Mouse (Mus musculus) midbrain, embryonic 12.5 days (tissue): ENCODE data around the gene Pde4d. TPM values are rescaled to one million over a fixed set of nuclear protein-coding genes. Genes with fewer than 3 reads are reported as not detected.

Experiments used
- ATAC-seq: fragments of 200-750 bp; cut with Nextera tagmentation; 2 replicates; pipeline ENCODE4 v1.8.0; 2017; ENCODE audit warnings: low read depth, moderate TSS enrichment, moderate library complexity; ENCODE audit not compliant: low FRiP score
- H3K27ac ChIP-seq: fragments of 300-500 bp; sonication (generic); replicated peaks from 2 replicates; pipeline ENCODE4 v1.5.1; 2016; ENCODE audit warnings: mild to moderate bottlenecking
- H3K27me3 ChIP-seq: fragments of 300-500 bp; sonication (generic); 2 replicates; pipeline ENCODE4 v1.6.1; 2016; ENCODE audit warnings: mild to moderate bottlenecking
- H3K36me3 ChIP-seq: fragments of 300-500 bp; sonication (generic); 2 replicates; pipeline ENCODE4 v1.6.1; 2016
- H3K4me1 ChIP-seq: fragments of 300-500 bp; sonication (generic); 2 replicates; pipeline ENCODE4 v1.6.1; 2016
- H3K4me2 ChIP-seq: fragments of 300-500 bp; sonication (generic); replicated peaks from 2 replicates; pipeline ENCODE4 v1.6.1; 2016; ENCODE audit warnings: mild to moderate bottlenecking, moderate library complexity
- H3K4me3 ChIP-seq: fragments of 300-500 bp; sonication (generic); 2 replicates; pipeline ENCODE4 v1.5.1; 2016; ENCODE audit warnings: mild to moderate bottlenecking
- H3K9ac ChIP-seq: fragments of 300-500 bp; sonication (generic); replicated peaks from 2 replicates; pipeline ENCODE4 v1.6.1; 2016; ENCODE audit warnings: mild to moderate bottlenecking, moderate library complexity
- H3K9me3 ChIP-seq: fragments of 300-500 bp; sonication (generic); 2 replicates; pipeline ENCODE4 v1.6.1; 2016; ENCODE audit warnings: mild to moderate bottlenecking
- WGBS: fragments of 180-500 bp; shearing (Covaris S2); methylation state at CpG from one replicate; pipeline ENCODE4 v1.1.7; 2016; 5-methylcytosine and 5-hydroxymethylcytosine counted together
- polyA plus RNA-seq: library from polyadenylated mRNA; unstranded; fragments of >200 nt; fragmentation: Nextera tagmentation; extraction: Ambion mirVana; gene quantifications from 2 replicates; pipeline ENCODE4 v1.2.1, GENCODE M21; 2016

Pde4d gene
- polyA plus RNA-seq, 1 experiment from 2014 or later: 21.4 TPM

DNA sequence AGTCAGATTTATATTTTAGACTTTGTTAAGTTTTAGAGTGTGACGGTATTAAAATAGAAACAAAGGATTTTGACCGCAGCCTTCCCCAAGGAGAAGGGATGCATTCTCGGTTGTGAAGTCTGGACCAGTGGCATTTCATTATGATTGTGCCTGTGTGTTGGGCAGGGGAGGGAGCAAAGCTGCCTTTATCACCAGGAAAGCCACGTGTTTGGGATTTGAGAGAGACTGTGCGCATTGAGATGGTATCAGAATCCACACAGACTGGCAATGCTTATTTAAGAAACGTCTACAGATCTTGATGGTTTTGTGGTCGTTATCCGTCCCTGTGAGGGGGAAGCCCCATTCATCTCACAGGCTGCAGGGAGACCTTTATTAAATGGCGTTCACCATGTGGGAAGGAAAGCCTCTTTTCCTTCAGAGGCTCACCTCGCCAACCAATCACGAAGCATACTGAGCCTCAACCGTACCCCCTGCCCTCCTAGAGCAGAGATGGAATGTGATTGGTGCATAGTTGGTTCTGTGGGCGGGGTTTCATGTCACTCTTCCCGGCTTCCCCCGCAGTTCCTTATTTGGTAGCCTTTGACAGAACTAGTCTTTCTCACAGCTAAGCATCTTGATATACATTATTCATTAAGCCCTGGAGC is 1476.7 kb downstream of the Pde4d start:
- H3K4me1 ChIP-seq: peaks cover 9% of the 10 kb centered on the region; the same call in 1 of the 2 replicates
- H3K4me3 ChIP-seq: peak overlapping the region; percentile 19
- peak overlapping the region; percentile 49 for H3K4me2 ChIP-seq
- ATAC-seq: peak; percentile 98
- H3K9me3 ChIP-seq: no peaks in the 10 kb centered on the region
- H3K27ac ChIP-seq: peak overlapping the region; percentile 66
- 0 out of 2 replicates have a peak overlapping the region, but pooled peaks have one; percentile 1 for H3K9ac ChIP-seq
- H3K27me3 ChIP-seq: no peaks in the 10 kb centered on the region
- WGBS: 20% methylated on average over 15 of the region's 15 CpGs
- H3K36me3 ChIP-seq: no peaks in the 10 kb centered on the region

DNA sequence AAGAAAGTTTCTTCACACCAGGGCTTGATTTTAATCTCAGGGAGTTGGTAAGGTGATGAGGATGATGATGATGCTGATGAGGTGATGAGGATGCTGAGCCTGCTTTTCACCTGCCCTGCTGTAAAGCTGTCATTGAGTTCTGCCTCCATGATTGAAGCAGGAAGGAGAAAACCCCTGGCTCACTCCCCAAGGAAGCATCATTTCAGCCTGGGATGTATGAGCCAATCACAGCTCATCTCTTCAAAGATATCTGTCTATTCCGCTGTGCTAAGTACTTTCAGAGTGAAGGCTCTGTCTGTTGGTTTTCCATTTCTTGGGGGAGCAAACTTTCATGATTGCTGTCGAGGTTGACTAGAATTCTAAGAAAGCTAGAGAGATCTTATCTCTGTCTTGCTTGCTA is 1478.0 kb downstream of the Pde4d start:
- Histone ChIP-seq H3K9me3 (no peaks in the 10 kb centered on the region), H3K36me3 (no peaks in the 10 kb centered on the region), H3K27me3 (no peaks in the 10 kb centered on the region), H3K27ac (no peak overlapping the region), H3K4me1 (peaks cover 9% of the 10 kb centered on the region; the same call in 1 of the 2 replicates), H3K9ac (no peak overlapping the region), H3K4me3 (no peak overlapping the region), H3K4me2 (peak overlapping the region; percentile 49)
- WGBS: 82% methylated on average over 2 of the region's 2 CpGs
- ATAC-seq: no peak

DNA sequence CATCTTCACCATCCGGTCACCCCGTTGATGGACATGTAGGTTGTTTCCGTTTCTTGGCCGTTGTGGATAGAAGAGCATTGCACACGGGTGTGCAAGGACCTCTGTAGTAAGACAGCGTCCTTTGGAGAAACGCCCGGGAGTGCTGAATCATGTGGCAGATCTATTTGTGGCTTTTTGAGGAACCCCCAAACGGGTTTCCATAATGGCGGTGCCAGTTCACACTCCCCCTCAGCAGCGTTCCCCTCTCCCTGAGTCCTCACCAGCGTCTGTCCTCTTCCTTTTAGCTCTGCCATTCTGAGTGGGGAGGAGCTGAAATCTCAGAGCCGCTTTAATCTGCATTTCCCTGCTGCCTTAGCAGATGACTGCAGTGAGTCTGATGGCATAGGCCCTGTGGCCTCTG is 1482.9 kb downstream of the Pde4d start:
- Histone ChIP-seq H3K4me3 (no peak overlapping the region), H3K9me3 (no peaks in the 10 kb centered on the region), H3K27ac (no peak overlapping the region), H3K36me3 (peaks cover 7% of the 10 kb centered on the region; the same call in 1 of the 2 replicates), H3K27me3 (no peaks in the 10 kb centered on the region), H3K9ac (no peak overlapping the region), H3K4me2 (no peak overlapping the region), H3K4me1 (0 out of 2 replicates have a peak, but pooled peaks cover 3% of the 10 kb centered on the region)
- WGBS: 93% methylated on average over 13 of the region's 13 CpGs
- ATAC-seq: no peak

DNA sequence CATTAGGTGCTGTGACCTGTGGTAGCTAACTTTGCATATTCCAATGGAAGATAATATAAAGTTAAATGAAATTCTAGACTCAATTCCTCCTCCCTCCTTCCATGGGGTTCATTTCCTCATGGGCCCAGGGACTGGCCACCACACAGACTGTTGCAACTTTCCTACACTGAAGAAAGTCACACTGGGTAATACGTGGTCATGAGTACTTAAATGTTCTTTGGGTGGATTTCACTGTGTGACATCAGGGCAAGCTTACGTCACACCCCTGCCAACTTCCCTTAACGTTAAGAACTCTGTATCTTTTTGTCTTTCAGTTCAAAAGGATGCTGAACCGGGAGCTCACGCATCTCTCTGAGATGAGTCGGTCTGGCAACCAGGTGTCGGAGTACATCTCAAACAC is 1483.8 kb downstream of the Pde4d start:
- ATAC-seq: no peak
- Histone ChIP-seq H3K9ac (no peak overlapping the region), H3K27me3 (no peaks in the 10 kb centered on the region), H3K4me1 (0 out of 2 replicates have a peak, but pooled peaks cover under 1% of the 10 kb centered on the region), H3K9me3 (no peaks in the 10 kb centered on the region), H3K36me3 (peaks cover 12% of the 10 kb centered on the region), H3K4me2 (no peak overlapping the region), H3K4me3 (no peak overlapping the region), H3K27ac (no peak overlapping the region)
- 91% methylated on average over 7 of the region's 7 CpGs for WGBS

DNA sequence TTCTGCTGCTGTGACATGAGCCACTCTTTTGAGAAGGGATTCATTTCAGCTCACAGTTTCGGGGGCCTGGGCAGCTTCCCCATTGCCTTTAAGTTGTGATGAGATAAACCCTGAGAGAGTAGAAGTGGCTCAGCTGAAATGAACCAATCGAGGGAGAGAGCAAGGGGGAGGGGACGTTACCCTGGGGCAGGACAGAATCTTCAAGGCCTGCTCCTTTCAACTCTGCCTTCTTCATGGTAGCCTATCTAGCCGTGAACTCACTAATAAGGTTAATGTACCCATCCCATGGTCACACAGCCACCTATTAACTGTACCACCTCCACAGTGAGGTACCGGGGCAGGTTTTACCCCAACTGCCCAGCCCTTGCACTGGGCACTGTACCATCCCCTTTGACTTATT is 1487.1 kb downstream of the Pde4d start:
- Histone ChIP-seq H3K27ac (no peak overlapping the region), H3K36me3 (peaks cover 25% of the 10 kb centered on the region), H3K9me3 (no peaks in the 10 kb centered on the region), H3K4me3 (no peak overlapping the region), H3K9ac (no peak overlapping the region), H3K4me2 (no peak overlapping the region), H3K4me1 (no peaks in the 10 kb centered on the region), H3K27me3 (no peaks in the 10 kb centered on the region)
- ATAC-seq: no peak
- 91% methylated on average over 5 of the region's 5 CpGs for WGBS

DNA sequence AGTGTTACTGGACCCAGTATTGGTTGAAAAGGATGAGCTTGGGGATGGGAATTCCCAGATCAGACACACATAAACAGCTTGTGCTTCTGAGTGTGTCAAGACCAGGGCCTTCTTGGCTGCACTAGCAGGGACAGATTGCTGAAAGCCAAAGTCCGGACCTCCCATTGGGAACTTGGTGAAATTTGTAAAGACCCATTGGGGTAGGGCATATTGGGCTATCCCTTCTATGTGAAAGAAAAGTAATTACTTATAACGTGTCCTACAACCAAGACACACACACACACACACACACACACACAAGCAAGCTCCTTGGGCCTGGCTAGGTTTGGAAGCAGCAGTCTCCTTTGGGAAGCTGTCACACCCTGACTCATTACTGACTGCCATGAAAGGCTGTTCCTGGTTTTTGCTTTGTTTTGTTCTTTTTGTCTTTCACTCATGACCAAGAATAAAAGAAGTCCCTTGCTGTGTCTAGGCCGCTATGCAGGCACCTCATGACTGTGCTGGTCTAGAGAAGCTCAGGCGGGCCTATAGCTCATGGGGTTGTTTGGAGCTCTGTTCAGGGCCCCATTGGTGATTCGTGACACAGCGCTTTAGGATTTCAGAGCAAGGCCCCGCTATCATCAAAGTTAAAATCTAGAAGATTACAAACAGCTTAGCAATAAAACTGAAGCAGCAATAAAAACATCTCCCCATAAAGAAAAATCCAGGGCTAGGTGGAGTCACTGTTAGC is 1495.2 kb downstream of the Pde4d start:
- Histone ChIP-seq H3K4me1 (no peaks in the 10 kb centered on the region), H3K9me3 (no peaks in the 10 kb centered on the region), H3K27me3 (no peaks in the 10 kb centered on the region), H3K9ac (no peak overlapping the region), H3K36me3 (peaks cover 44% of the 10 kb centered on the region), H3K4me2 (no peak overlapping the region), H3K27ac (no peak overlapping the region), H3K4me3 (no peak overlapping the region)
- no peak for ATAC-seq
- 90% methylated on average over 7 of the region's 7 CpGs for WGBS

DNA sequence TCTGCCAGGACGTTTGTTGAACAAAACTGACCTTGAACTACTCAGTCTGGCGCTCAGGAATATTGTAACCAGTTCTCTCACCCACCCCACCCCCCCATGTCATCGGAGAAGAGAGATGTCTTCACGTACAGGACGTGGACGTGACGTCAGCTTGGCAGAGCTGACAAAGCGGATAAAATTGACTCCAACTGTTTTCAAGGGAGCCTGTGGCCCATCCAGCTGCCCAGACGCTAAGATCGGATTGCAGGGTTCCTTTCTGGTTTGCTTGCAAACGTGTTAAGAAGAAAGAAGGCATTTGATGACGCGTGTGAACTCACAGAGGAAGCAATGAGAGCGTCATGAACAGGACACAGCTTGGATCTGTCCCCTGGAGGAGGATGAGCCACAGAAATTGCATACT is 1501.7 kb downstream of the Pde4d start:
- Histone ChIP-seq H3K4me1 (no peaks in the 10 kb centered on the region), H3K27me3 (no peaks in the 10 kb centered on the region), H3K36me3 (peaks cover 52% of the 10 kb centered on the region), H3K9me3 (no peaks in the 10 kb centered on the region), H3K4me3 (no peak overlapping the region), H3K27ac (no peak overlapping the region), H3K9ac (no peak overlapping the region), H3K4me2 (no peak overlapping the region)
- WGBS: 76% methylated on average over 14 of the region's 14 CpGs
- no peak for ATAC-seq

DNA sequence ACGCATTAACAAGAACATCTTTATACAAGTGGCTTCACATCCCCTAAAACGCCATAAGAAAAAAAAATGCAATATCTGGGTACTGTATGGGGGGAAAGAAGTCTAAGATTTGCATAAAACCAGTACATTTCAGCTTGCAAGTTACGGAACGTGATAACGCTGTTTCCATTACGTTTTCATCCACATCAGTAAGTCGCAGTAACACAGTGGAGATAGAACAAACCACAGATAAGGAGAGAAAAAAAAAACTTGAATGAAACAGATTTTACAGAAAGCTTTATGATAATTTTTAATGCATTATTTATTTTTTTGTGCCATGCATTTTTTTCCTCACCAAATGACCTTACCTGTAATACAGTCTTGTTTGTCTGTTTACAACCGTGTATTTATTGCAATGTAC is 1504.4 kb downstream of the Pde4d start:
- Histone ChIP-seq H3K9ac (no peak overlapping the region), H3K4me1 (no peaks in the 10 kb centered on the region), H3K27me3 (no peaks in the 10 kb centered on the region), H3K4me3 (no peak overlapping the region), H3K27ac (no peak overlapping the region), H3K4me2 (no peak overlapping the region), H3K9me3 (no peaks in the 10 kb centered on the region), H3K36me3 (peaks cover 38% of the 10 kb centered on the region)
- no peak for ATAC-seq
- WGBS: 94% methylated on average over 8 of the region's 8 CpGs

DNA sequence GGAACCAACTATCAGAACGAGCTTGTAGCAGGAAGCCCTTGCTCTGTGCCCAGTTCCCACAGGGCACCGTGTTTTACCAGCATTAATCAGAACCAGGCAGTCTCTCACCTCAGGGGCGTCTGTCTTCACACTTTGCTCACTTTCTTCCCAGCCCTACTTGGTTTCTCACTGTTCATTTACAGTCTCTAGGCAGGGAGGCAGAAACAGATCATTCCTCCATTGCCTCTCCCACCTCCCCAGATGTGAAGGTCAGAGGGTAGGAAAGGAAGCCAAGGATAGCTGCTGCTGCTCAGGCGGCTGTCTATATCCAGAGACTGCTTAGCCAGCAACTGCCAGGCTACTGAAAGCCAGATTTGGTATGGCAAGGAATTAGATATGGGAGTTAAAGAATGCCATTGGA is 1508.2 kb downstream of the Pde4d start:
- H3K9ac ChIP-seq: no peak overlapping the region
- no peak overlapping the region for H3K4me2 ChIP-seq
- H3K9me3 ChIP-seq: no peaks in the 10 kb centered on the region
- no peak overlapping the region for H3K27ac ChIP-seq
- WGBS: 73% methylated on average over 4 of the region's 4 CpGs
- ATAC-seq: no peak
- H3K36me3 ChIP-seq: peaks cover 6% of the 10 kb centered on the region
- H3K4me1 ChIP-seq: no peaks in the 10 kb centered on the region
- H3K4me3 ChIP-seq: no peak overlapping the region
- no peaks in the 10 kb centered on the region for H3K27me3 ChIP-seq

DNA sequence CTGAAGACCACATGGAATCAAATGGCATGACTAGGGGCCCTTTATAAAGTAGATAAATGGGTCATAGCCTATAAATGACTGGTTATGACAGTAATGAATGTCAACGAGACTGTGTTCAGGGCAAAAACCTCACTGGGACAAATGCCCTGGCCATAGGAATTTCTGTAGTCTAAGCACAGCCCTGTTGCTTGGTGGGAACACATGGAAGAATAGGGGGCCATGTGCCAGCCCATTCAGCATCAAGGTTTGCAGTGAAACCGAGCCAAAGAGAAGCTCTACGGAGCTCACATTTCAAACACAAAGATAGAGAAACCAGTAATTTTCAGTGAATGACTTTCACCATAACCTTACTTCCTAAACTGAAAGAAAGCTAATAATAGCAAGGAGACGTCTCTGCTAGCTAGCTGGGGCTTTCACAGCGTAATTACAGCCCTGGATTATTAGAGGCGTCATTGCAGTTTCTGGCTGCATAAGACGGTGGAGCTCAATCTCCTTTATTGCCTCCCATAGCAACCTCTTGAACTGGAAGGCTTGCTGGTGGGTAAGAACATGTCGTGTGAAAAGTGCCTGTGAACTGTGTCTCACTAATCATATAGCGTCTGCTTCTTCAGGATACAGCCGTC is 1533.2 kb downstream of the Pde4d start:
- H3K4me1 ChIP-seq: no peaks in the 10 kb centered on the region
- H3K27ac ChIP-seq: no peak overlapping the region
- 64% methylated on average over 10 of the region's 10 CpGs for WGBS
- H3K4me3 ChIP-seq: no peak overlapping the region
- H3K9me3 ChIP-seq: no peaks in the 10 kb centered on the region
- H3K9ac ChIP-seq: no peak overlapping the region
- no peak overlapping the region for H3K4me2 ChIP-seq
- H3K27me3 ChIP-seq: no peaks in the 10 kb centered on the region
- H3K36me3 ChIP-seq: no peaks in the 10 kb centered on the region
- ATAC-seq: no peak

DNA sequence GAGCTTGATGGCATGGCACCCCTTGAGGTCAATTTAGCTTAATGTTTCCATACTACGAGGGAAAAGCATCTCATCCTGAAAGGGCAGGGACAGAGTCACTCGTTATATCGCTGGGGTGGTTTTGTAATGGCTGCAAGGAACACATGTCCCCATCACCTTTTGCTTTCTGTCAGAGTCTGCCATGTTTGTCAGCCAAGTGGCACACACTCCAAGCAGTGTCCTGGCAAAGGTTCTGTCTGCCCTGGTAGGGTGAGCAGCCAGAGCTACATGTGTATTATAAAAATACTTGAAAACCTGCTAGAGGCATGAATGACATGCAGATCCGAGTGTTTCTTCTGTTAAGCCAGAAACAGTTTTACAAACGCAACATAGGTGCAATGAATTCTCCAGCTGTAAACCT is 1535.7 kb downstream of the Pde4d start:
- Histone ChIP-seq H3K4me3 (no peak overlapping the region), H3K27ac (no peak overlapping the region), H3K27me3 (no peaks in the 10 kb centered on the region), H3K4me2 (no peak overlapping the region), H3K9ac (no peak overlapping the region), H3K9me3 (no peaks in the 10 kb centered on the region), H3K4me1 (no peaks in the 10 kb centered on the region), H3K36me3 (no peaks in the 10 kb centered on the region)
- WGBS: 90% methylated on average over 5 of the region's 5 CpGs
- ATAC-seq: no peak

DNA sequence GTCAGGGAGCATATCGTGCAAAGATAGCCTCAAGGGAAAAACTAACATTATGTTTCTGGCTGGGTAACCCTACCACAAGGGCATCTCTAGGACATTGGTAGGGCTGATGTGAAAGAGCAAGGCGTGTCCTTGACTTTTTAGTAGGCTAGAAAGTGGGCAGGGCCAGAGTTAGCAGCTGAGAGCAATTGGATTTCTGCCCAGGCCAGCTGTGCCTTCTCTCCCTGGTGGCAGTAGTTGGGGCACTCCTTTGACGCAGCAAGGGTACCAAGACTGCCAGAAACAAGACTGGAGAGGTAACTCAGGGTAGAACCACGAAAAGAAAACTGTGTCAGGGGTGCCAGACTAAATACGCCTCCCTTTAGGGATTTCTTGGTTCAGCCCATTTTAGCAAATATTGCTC is 1536.1 kb downstream of the Pde4d start:
- no peaks in the 10 kb centered on the region for H3K9me3 ChIP-seq
- H3K4me2 ChIP-seq: no peak overlapping the region
- no peak overlapping the region for H3K27ac ChIP-seq
- no peak overlapping the region for H3K9ac ChIP-seq
- no peak for ATAC-seq
- no peaks in the 10 kb centered on the region for H3K27me3 ChIP-seq
- no peaks in the 10 kb centered on the region for H3K36me3 ChIP-seq
- no peaks in the 10 kb centered on the region for H3K4me1 ChIP-seq
- H3K4me3 ChIP-seq: no peak overlapping the region
- 76% methylated on average over 5 of the region's 5 CpGs for WGBS
